Mouse (Mus musculus) pancreas, adult 10 weeks (tissue): ENCODE results near the gene Pex7. TPM values are rescaled to one million over a fixed set of nuclear protein-coding genes. Genes with fewer than 3 reads are reported as not detected.

Experiments
- polyA plus RNA-seq: library from polyadenylated mRNA; stranded (reverse); fragments of 350-450 nt; fragmentation: Illumina TruSeq; extraction: RNeasy Lipid Tissue Mini Kit (QIAGEN cat#74804); gene quantifications from one replicate; pipeline ENCODE4 v1.2.3, GENCODE M21; 2015; ENCODE audit warnings: low read depth, low replicate concordance; ENCODE audit not compliant: insufficient read depth

The Pex7 gene
- 4.5 TPM for polyA plus RNA-seq

GRCm38 (mm10) chr10:19907246-19907804 is at the start of gene Pex7:
Gene Pex7, minus strand, starts transcription at chr10:19907689.

DNA sequence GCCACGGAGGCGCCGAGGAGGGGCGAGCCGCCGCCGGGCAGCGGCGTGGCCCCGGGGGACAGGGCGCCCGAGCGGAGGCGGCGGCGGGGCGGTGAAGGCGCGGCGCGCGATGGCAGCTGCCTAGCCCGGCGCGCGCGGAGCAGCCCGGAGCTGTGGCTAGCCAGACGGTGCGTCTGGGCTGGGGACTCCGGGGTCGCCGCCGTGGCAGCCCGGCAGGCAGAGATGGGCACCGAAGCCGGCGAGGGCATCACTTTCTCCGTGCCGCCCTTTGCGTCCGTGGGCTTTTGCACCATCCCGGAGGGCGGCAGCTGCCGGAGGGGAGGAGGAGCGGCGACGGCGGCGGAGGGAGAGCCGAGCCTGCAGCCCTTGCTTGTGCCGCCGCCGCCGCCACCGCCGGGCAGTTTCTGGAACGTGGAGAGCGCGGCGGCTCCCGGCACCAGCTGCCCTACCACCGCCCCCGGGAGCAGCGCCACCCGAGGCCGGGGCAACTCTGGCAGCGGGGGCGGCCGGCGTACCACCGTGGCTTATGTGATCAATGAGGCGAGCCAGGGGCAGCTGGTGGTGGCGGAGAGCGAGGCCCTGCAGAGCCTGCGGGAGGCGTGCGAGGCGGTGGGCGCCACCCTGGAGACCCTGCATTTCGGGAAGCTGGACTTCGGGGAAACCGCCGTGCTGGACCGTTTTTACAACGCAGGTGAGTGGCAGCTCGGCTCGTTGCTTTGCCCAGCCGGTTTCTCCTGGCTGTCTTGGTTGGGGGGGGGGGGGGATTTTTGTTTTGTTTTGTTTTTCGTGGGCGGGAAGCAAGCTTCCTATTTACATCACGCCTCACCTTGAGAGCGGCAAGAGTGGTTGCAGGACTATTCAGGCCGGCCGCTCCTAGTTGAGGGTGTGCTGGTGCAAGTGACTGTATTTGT is 27.1 kb upstream of the Pex7 start, which contains the start of gene Map3k5:
TSS of gene Map3k5 (plus strand) at position 89 of the 911 bp plus-strand sequence.

GRCm38 (mm10) chr10:19850998-19851691 is 56.3 kb downstream of the Pex7 start, which contains the start of gene Slc35d3:
Gene Slc35d3, minus strand, starts transcription at chr10:19851459.

Other genes with a start within 250 kb of the Pex7 start
- not detected for gene Il20ra, start 195.1 kb downstream of the Pex7 start, polyA plus RNA-seq
- 1.6 TPM for gene Slc35d3, start 56.2 kb downstream of the Pex7 start, polyA plus RNA-seq
- gene Map3k5, start 26.8 kb upstream of the Pex7 start, polyA plus RNA-seq, result 2.8 TPM
- 5.6 TPM for gene Map7, start 240.8 kb upstream of the Pex7 start, polyA plus RNA-seq